Mouse (Mus musculus) thymus, adult 18-20 months (tissue): ENCODE measurements around the gene Lyrm9.
"Not testable (repeated sequence)": the region's sequence is repeated elsewhere in the genome, so short reads cannot be mapped to it uniquely, and the experiment has no call there.

Experiments used
- DNase-seq, 2 experiments: peaks; one replicate each; pipeline ENCODE4 v3.0.0; 2022; ENCODE audit warnings: mixed read lengths in 2 of 2

Gene Lyrm9

GRCm38 (mm10) chr11:78852529-78852928 lies 26.1 kb downstream of the Lyrm9 start:
- peak in 1 of 2 experiments; percentile 38 for DNase-seq

- peak; percentile 41 to 58 for DNase-seq
Measured at GRCm38 (mm10) chr11:78856310-78856709, 29.9 kb downstream of the Lyrm9 start.

GRCm38 (mm10) chr11:78857611-78858010 lies 31.2 kb downstream of the Lyrm9 start:
- no peak for DNase-seq

DNA sequence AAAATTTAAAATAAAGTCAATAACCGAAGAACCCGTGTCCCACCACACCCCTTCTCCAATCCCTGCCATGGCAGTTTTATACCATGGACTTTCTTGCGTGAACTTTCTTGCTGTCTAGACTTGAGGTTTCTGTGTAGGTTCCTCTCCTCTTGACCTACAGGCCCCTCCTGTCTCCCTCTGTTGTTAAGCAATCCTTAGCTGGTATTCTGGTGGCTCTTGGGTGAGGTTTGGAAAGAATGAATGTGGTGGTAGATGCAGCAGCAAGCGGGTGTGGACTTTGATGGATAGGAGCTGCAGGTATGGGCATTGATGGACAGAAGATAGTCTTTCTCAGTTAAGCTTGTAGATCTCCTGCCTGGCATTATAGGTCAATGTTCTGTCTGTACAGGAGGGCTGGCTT lies 37.5 kb downstream of the Lyrm9 start:
- no peak for DNase-seq

DNA sequence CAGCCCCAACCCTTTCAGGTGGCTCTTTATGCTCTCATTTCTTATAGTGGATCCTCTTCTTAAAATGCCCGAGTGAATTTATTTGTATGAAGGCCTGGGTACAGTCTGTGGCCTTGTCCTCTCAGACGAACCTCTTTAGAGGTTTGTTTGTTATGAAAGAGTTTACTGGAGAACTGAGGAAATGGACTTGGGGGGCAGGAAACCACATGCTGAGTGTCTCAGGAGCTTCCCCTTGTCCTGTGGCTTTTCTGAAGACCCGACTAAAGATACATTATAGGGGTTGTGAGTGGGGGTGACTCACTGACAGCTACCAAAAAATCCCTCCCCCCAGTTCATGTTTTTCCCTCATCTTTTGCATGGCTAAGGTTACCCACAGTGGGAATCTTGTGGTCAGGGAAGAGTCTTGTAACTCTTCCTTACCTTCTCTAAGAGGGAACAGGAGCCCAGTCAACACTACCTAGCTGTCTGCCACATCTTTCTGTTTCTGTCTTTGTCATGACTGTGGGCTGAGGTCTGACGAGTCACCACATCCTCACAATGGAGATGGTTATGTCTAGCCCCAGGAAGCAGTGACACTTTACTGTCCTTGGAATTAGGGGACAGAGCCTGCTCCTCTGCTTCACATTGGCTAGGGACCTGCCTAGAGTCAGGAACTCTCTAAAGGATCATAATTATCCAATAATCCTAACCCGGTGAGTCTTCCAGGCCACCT lies 38.3 kb downstream of the Lyrm9 start:
- DNase-seq, result no peak

- DNase-seq, result no peak
Measured at GRCm38 (mm10) chr11:78865314-78865713, 38.9 kb downstream of the Lyrm9 start.

- DNase-seq, result no peak
Measured at GRCm38 (mm10) chr11:78866486-78866885, 40.1 kb downstream of the Lyrm9 start.

DNA sequence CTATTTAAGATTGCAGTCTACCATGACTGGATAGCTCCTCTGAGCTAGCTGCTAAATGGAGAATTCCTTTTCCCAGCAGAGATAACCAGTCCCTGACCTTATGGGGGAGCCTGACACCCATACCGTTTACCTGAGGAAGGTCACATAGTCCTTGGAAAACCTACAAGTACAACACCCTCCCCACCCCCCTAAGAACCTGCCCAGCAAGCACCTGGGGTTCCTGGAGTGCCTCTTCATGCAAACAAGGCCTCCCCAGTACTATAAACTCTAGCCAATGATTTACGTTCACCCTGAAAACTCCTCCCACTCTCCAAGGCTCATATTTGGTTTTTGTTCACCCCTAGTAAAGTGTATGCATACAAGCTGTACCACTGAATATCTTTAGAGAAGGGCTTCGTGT lies 41.3 kb downstream of the Lyrm9 start:
- DNase-seq, result no peak

DNA sequence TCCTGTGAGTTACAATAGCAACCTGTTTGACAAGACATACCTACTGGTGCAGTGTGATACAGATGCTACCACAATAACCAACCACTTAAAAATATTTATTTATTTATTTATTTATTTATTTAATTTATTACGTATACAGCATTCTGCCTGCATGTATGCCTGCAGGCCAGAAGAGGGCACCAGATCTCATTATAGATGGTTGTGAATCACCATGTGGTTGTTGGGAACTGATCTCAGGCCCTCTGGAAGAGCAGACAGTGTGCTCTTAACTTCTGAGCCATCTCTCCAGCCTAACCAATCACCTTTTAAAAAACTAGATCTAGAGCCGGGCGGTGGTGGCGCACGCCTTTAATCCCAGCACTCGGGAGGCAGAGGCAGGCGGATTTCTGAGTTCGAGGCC lies 42.8 kb downstream of the Lyrm9 start:
- DNase-seq, result not testable (repeated sequence)

DNA sequence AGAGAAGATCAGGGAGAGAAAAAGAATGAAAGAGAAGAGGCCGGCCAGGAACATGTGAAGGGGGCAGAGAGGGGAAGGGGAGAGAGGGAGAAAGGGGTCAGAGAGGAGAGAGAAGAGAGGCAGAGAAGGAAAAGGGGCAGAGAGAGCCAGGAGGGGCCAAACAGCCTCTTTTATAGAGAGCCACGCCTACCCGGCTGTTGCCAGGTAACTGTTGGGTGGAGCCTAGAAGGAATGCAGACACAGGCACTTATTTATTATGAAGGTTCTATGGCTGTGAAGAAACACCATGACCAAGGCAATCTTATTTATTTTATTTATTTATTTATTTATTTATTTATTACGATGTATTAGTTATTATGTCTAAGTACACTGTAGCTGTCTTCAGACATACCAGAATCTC lies 44.5 kb downstream of the Lyrm9 start:
- no peak for DNase-seq

GRCm38 (mm10) chr11:78872782-78873181 lies 46.4 kb downstream of the Lyrm9 start:
- DNase-seq, result no peak

DNA sequence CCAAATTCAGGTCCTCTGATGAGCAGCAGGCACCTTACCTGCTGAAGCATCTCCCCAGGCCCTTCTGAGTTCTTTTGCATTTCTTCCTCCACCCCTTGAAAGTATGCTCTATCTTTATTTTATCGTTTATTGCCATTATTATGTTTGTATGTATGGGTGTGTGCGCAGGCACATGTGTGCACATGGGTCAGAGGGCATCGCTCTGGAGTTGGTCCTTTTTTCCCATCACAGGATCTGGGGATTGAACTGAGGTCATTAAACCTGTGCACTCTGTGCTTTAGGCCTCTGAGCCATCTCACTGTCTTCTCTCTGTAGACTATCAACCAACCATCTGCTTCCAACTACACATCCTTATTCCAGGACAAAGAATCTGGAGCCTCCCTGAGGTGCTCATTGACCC lies 53.3 kb downstream of the Lyrm9 start:
- no peak for DNase-seq

GRCm38 (mm10) chr11:78886693-78887092 lies 60.3 kb downstream of the Lyrm9 start:
- no peak for DNase-seq

DNA sequence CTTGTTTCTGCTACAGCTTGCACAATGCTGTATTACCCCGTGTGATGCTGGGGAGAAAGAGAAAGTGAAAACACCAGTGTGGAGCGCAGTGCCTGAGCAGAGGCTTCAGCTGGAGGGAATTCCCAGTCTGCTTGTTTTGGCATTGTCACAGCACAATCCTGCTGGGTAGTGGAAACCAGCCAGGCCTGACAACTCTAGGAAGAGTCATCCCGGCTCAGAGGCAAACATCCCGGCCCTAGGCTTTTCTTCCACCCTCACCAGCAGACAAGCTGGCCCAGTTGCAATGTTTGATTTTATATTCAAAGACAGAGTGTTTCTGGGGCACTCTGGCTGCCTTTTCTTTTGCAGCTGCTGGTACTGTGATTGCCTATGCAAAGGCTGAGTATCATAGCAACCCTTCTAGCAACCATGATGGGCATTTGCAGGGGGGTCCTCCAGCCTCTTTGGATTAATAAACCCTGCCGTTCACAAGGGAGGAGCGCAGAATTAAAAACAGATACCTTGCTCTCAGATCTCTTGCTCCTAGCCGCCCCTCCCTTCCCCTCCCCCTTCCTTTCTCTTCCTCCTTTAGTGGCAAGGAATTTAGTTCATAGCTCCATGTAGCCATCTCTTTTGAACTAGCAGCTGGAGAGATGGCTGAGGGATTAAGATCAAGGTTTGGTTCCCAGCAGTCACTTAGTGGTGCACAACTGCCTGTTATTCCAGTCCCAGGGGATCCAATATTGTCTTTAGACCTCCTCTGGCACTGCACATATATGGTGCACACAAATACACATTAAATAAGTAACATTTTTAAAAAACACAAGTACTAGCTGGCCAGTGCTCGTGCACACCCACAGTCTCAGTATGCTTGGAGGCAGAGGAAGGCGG lies 61.0 kb downstream of the Lyrm9 start:
- peak; percentile 12 to 13 for DNase-seq

DNA sequence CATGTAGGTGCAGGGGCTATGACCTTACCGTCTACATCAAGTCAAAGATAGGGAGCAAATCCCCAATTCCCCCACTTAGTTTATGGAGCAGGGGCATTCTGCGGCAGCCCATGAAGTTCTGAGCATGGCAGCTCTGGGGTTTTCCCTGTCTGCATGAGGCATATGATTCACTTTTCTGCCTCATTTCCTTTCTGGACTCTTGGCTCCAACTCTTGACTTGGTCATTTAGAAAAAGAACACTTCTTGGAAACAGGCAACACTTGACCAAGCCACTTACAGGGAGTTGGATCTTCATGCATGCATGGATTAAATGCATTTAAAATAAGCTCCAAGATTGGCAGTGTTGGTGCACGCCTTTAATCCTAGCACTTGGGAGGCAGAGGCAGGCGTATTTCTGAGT lies 62.8 kb downstream of the Lyrm9 start:
- no peak for DNase-seq
